In genomic region chr4:102534049-102534730, GRCm38 (mm10) we compare ENCODE assay signal across 9 mouse cellular contexts.
DNase-seq lines count a peak whose midpoint lies in the region; ATAC-seq and TF ChIP-seq lines count a peak whose summit lies in the region.
"Had no signal": no experiment of that assay in that cellular context is flagged by ENCODE, and none has a peak within 500 bp of the region (broad histone marks: within the 10 kb centered on the region; RNA-seq: fewer than 3 reads in every experiment).

No protein-coding gene starts in this region.

- no peaks in the 10 kb centered on the region for H3K36me3 ChIP-seq in liver, postnatal 0 days (replicated peaks; ENCODE audit: insufficient read depth, low read length)
- H3K36me3 ChIP-seq in liver, embryonic 12.5 days, result no peaks in the 10 kb centered on the region
- H3K36me3 ChIP-seq in neural tube, embryonic 13.5 days, result no peaks in the 10 kb centered on the region
- H3K36me3 ChIP-seq: limb, embryonic 12.5 days had no signal

- peak overlapping the region; percentile 29; the same call in 1 of the 2 replicates for H3K4me2 ChIP-seq in liver, postnatal 0 days (ENCODE audit: low read depth, low read length)
- H3K4me2 ChIP-seq in liver, embryonic 12.5 days, result no peak overlapping the region
- no peak overlapping the region for H3K4me2 ChIP-seq in neural tube, embryonic 13.5 days
- H3K4me2 ChIP-seq: limb, embryonic 12.5 days had no signal

- no peak overlapping the region for H3K9ac ChIP-seq in liver, postnatal 0 days (replicated peaks)
- no peak overlapping the region for H3K9ac ChIP-seq in liver, embryonic 12.5 days
- H3K9ac ChIP-seq in neural tube, embryonic 13.5 days, result no peak overlapping the region
- H3K9ac ChIP-seq: limb, embryonic 12.5 days had no signal

- H3K27ac ChIP-seq in liver, postnatal 0 days (ENCODE audit: low read depth), result peak overlapping the region; percentile 29; the same call in 1 of the 2 replicates
- no peak overlapping the region for H3K27ac ChIP-seq in liver, embryonic 12.5 days
- H3K27ac ChIP-seq in neural tube, embryonic 13.5 days (replicated peaks), result peak overlapping the region; percentile 70
- H3K27ac ChIP-seq: limb, embryonic 12.5 days had no signal

- TF ChIP-seq EP300 in liver, postnatal 0 days (IDR thresholded peaks at IDR 0.05; ENCODE audit: low read depth), result no peak

- no peaks in the 10 kb centered on the region for H3K9me3 ChIP-seq in liver, postnatal 0 days (ENCODE audit: low read length)
- H3K9me3 ChIP-seq in liver, embryonic 12.5 days (replicated peaks), result no peaks in the 10 kb centered on the region
- no peaks in the 10 kb centered on the region for H3K9me3 ChIP-seq in neural tube, embryonic 13.5 days
- H3K9me3 ChIP-seq: limb, embryonic 12.5 days had no signal

- H3K4me1 ChIP-seq in liver, postnatal 0 days (ENCODE audit: insufficient read depth), result peaks cover 8% of the 10 kb centered on the region
- no peaks in the 10 kb centered on the region for H3K4me1 ChIP-seq in liver, embryonic 12.5 days
- peaks cover 14% of the 10 kb centered on the region for H3K4me1 ChIP-seq in neural tube, embryonic 13.5 days (replicated peaks)
- H3K4me1 ChIP-seq: limb, embryonic 12.5 days had no signal

- DNase-seq in cerebellum, postnatal 4 days (ENCODE audit: low spot score in 2 of 2), result no peak
- no peak for DNase-seq in liver, postnatal 0 days
- DNase-seq in ovary, postnatal 10 days (ENCODE audit: low spot score), result no peak
- DNase-seq in lung, postnatal 14 days, result no peak

- no peaks in the 10 kb centered on the region for H3K27me3 ChIP-seq in liver, postnatal 0 days (ENCODE audit: insufficient read depth, low read length)
- H3K27me3 ChIP-seq in liver, embryonic 12.5 days (replicated peaks), result no peaks in the 10 kb centered on the region
- no peaks in the 10 kb centered on the region for H3K27me3 ChIP-seq in neural tube, embryonic 13.5 days
- H3K27me3 ChIP-seq: limb, embryonic 12.5 days had no signal

- no peak overlapping the region for H3K4me3 ChIP-seq in liver, postnatal 0 days (ENCODE audit: low read depth, low read length)
- no peak overlapping the region for H3K4me3 ChIP-seq in liver, embryonic 12.5 days
- H3K4me3 ChIP-seq in neural tube, embryonic 13.5 days, result no peak overlapping the region
- H3K4me3 ChIP-seq: limb, embryonic 12.5 days had no signal

- WGBS in liver, postnatal 0 days (ENCODE audit: insufficient replicate concordance), result 55% methylated on average over 5 of the region's 5 CpGs
- WGBS in liver, embryonic 12.5 days (ENCODE audit: insufficient replicate concordance), result 52% methylated on average over 5 of the region's 5 CpGs
- 43% methylated on average over 5 of the region's 5 CpGs for WGBS in neural tube, embryonic 13.5 days

- no peak for TF ChIP-seq CTCF in liver, postnatal 0 days (IDR thresholded peaks at IDR 0.05; ENCODE audit: low read depth)

- ATAC-seq in cerebellum, adult (ENCODE audit: insufficient number of reproducible peaks, low FRiP score, low TSS enrichment), result peak; percentile 36; the same call in 1 of the 2 replicates
- no peak for ATAC-seq in liver, postnatal 0 days
- no peak for ATAC-seq in liver, embryonic 12.5 days
- ATAC-seq in hematopoietic stem cell, adult 5-6 weeks (replicated peaks in 1 of 2; ENCODE audit: insufficient read depth in 1 of 2, low FRiP score in 2 of 2, low TSS enrichment in 1 of 2, low read depth in 1 of 2, poor library complexity in 2 of 2, severe bottlenecking in 2 of 2), result peak; percentile 88 to 91
- peak; percentile 88 for ATAC-seq in neural tube, embryonic 13.5 days (ENCODE audit: low read depth)

Comparison
In these comparisons a context has a peak if more than half of its experiments do, and no peak if none do; other contexts are left out.
1. ATAC-seq: peak in cerebellum, adult (single experiment), hematopoietic stem cell, adult 5-6 weeks (2 of 2) and neural tube, embryonic 13.5 days (single experiment); none in liver, postnatal 0 days (single experiment) and liver, embryonic 12.5 days (single experiment).